Mouse (Mus musculus) frontal cortex, postnatal 14 days (tissue): Measurements from ENCODE around the gene Fem1a.
A peak's percentile ranks its signal among the peaks of the same experiment; 100 is the strongest.

Experiments used
- DNase-seq, 2 experiments: peaks; one replicate each; pipeline ENCODE4 v3.0.0; 2022; ENCODE audit warnings: low spot score in 2 of 2

The Fem1a gene

DNA sequence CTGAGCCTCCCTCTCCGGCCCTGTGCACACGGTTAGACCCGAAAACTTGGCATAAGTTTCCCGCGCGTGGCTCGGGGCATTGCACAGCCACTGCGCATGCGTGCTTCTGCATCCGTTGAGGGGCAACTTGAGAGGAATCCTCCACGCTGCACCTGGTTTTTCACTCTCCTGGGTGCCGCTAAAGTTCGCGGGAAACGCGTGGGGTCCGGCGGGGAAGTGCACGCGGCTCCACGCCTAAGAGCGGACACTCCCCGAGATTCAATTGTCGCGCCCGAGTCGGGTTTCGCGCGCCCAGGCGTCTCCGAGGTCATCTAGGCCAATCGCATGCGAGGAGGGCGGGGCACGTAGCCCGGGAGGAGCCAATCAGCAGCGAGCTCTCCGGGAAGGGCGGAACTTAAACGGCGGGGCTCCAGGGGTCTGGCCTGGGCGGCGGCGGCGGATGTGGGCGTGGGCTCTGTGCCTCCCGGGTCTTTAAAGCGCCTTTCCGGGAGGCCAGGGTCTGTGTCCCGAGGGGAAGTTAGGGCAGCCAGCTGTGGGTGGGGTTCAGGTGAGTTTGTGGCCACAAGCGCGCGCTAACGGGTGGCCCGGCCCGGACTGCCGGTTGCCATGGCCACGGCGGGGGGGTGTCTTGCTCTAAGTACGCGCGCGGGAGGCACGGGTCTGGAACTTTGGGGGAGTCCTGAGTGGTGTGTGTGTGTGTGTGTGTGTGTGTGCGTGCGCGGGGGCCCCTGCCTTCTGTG is 47.4 kb downstream of the Fem1a start:
- DNase-seq = peak; percentile 84 to 90

DNA sequence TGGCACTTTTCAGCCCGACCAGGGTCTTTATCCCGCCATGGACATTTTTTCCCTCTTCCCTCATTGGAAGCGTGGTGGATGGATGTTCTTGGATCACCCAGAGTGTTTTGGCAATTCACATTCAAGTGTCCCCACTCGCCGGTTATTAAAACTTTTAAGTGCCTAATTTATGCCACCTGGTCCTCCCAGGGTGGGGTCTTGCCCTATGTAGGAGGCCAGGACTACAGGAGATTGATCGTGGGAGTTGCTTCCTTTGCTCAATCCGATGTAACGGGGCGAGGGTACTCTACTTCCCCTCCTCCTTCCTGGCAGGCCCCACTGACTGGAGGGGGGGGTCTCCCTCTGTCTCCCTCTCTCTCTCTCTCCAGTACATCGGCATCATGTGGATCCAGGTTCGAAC is 48.1 kb downstream of the Fem1a start:
- no peak for DNase-seq

DNA sequence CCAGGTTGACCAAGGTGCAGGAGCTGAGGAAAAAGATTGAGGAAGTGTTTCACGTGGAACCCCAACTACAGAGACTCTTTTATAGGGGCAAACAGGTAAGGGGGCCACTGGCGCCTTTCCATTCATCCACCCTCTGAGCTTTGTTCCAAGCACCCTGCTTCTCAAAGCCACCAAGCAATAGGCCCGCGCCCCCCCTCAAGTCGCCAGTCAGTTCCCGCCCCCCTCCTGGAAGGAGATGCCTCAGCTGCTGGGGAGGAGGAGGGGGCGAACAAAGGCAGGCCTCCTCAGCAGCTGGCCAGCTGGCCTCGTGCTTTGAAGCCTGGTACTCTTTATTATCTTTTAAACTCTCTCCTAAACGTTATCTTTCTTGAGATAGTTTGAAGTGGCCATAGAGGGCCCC is 48.5 kb downstream of the Fem1a start:
- no peak for DNase-seq

DNA sequence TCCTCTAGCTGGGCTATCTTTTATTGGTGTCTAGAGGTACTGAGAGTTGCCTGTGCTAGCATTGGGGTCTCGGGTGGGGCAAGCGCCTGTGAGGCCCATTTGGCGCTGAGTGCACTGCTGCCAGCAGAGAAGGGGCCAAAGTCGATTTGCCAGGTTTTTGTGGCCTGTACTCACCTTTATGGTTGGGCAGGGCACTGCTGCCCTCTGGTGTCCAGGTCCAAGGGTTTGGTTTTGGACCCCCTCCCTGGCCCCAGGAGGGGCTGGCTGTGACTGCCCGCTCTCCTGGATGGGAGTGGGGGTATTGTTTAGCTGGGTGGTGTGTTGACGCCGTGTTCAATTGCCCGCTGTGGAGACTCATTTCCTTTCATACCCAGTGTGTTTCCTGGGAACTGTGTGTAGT is 49.2 kb downstream of the Fem1a start:
- no peak for DNase-seq

DNA sequence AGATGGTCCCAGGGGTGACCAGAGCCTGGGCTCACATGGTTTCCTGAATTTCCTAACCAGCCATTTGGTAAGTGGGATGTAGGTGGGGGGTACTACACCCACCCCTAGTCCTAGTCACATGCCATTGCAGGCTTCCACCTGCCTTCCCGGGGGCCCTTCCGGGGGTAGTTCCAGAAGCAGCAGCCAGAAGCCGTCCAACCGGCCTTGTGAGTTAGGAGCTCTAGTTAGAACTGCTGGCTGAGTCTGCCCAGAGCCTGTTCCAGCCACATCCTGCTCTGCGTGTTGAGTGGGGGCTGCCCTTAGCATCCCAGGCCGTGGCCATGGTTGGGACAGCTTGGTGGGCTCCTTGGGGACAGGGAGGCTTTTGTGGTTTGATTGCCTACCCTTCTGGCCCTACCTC is 51.5 kb downstream of the Fem1a start:
- DNase-seq = no peak

DNA sequence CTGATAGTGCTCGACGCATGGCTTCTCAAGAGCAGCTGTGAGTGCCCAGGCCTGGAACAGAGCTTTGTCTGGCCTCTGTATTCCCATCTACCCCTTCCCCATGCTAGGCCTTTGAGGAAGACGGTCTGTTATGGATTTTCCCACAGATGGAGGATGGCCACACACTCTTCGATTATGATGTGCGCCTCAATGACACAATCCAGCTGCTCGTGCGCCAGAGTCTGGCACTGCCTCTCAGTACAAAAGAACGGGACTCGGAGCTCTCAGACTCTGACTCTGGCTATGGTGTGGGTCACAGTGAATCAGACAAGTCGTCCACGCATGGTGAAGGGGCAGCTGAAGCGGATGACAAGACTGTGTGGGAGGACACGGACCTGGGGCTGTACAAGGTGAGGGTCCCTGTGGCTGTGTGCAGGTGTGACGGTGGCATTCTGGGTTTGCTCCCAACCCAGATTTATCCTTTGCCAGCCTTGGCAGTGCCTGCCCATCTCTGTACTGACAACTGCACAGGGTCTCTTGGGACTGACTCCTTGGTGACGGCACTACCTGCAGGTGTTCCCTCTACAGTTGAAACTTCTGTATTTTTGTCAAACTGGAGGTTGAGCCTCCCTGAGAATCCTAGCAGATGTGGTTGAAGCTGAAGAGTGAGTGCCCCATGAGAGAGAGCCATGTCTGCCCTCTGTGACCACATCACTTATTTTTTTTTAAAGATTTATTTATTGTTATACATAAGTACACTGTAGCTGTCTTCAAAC is 52.8 kb downstream of the Fem1a start:
- DNase-seq = no peak
